Mouse (Mus musculus): Measurements from ENCODE around the gene Dpf3.

Dpf3 gene

DNA sequence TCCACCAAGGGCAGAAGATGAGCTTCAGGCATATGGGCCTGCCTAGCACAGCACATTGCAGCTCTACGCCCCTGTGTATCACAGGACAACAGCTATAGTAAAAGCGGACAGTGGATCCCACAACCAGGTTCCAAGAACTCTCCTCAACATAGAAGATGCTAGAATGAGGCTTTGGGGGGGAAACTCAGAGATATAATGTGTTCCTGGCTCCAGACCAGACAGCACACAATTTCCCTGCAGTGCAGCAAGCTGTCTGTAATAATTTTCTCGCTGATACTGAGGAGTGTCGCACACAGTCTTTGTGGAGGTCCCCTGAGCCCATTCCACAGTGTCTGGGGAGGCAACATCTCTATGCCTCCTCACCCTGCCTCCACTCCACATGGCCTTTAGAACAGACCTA lies 146.6 kb downstream of the Dpf3 start:
- DNase-seq (ENCODE audit: low read depth, low spot score), result no peak

GRCm38 (mm10) chr12:83338345-83338744 lies 149.2 kb downstream of the Dpf3 start:
- DNase-seq (ENCODE audit: low read depth, low spot score), result no peak

DNA sequence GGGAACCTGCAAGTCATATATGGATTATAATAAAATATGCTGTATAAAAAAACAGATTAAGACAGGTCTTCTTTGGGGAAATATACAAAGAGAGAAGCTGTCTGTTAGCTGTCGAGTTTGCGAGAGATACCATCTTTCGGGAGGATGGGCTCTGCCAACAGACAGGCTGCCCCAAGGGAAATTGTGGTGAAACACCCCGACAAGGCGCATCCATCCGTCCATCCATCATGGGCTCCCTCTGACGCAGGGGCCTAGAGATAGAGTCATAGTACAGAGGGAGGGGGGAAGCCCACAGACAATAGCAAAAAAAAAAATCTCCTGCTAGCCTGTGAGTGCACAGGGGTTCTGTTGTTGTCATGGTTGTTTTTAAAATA lies 149.8 kb downstream of the Dpf3 start:
- no peak for DNase-seq (ENCODE audit: low read depth, low spot score)

GRCm38 (mm10) chr12:83337077-83337775 lies 150.3 kb downstream of the Dpf3 start:
- DNase-seq (ENCODE audit: low read depth, low spot score), result no peak

GRCm38 (mm10) chr12:83330056-83330455 lies 157.5 kb downstream of the Dpf3 start:
- no peak for DNase-seq (ENCODE audit: low read depth, low spot score)

DNA sequence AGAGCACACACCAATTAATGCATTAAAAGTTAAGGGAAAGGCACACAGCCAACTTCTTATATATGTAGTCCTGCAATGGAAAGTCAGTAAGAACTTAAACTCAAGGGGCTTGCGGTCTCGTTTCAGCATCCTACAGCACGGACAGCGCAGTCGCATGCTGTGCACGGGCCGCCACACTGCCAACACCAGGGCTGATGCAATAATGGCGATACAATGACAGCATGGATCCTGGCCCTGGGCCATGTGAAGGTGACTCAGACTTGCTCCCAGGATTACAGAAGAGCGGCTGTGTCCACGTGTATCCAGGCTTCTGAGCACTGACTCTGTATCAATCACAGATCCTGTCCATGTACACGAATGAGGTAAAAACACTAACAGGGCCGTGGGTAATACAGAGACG lies 158.6 kb downstream of the Dpf3 start:
- peak; percentile 40 for DNase-seq (ENCODE audit: low read depth, low spot score)

- no peak for DNase-seq (ENCODE audit: low read depth, low spot score)
These were observed 159.0 kb downstream of the Dpf3 start for GRCm38 (mm10) chr12:83328491-83328890.

DNA sequence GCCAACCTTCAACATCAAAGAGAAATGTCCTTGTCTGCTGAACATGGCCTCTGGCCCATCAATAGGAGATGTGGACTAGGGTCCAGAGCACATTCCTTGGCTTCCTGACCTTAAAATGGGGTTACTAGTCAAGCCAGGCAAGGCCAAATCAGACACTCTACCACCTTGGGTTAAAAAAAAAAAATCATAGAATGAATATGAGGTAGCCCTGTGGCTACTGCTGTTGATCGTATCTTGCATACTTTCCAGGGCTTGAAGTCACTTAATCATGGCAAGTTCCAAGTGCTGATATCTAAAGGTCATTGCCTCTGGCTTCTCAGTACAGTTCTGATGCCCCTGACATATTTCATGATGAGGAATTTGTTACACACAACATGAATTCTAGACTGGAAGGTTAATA lies 160.1 kb downstream of the Dpf3 start:
- DNase-seq (ENCODE audit: low read depth, low spot score), result no peak

DNA sequence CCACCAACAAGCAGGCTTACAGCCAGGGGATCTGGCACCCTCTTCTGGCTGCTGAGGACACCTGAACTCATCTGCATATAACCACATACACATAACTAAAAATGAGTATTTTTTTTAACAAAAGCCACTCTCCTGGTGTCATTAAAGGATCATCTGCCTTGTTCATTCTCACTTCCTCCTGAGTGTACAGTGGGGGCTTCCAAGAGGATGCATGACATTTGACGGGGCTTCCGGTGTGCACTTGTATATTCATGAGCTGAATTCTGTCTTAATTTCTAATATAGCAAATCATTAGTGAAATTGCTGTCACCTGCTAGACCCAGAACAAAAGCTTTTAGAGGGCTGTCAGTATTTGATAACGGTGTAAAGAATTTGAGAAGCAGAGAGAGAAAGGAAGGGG lies 166.8 kb downstream of the Dpf3 start:
- no peak for DNase-seq (ENCODE audit: low read depth, low spot score)

DNA sequence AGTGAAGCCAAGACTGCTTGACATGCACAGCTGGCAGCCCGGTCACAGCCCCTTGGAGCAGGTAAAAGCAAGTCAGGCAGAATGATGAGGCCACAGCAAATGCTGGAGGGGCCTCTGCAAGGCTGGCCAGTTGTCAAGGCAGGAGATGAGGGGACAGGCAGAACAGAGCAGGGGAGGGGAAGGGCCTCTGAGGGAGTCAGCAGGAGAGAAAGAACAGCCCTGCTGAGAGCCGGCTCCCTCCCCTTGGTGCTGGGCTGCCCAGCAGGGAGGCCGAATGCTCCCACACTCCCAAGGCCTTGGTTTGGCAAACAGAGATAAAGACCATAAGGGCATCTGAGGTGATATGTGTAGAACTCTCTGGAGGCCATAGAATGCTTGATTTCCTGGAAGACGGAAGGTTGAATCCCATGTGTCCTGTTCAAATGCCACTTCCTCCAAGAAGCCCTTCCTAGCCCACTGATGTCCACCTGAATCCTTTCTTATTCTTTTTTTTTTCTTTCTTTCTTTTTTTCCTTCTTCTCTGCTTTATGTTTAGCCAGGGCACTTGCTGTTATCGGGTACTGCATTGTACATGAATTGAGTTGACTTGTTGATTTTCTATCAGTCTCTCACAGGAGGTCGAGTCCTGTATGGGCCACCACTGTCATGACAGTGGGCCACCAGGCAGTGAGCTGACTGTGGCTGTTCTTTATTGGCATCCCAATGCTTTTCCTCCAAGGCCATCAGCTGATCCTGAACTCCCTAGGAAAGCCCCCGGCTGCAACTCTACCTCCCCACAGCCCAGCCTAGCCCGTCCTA lies 169.7 kb downstream of the Dpf3 start:
- DNase-seq (ENCODE audit: low read depth, low spot score), result no peak

GRCm38 (mm10) chr12:83314666-83315065 lies 172.8 kb downstream of the Dpf3 start:
- DNase-seq (ENCODE audit: low read depth, low spot score), result no peak

- no peak for DNase-seq (ENCODE audit: low read depth, low spot score)
These were observed 174.7 kb downstream of the Dpf3 start for GRCm38 (mm10) chr12:83312818-83313217.

DNA sequence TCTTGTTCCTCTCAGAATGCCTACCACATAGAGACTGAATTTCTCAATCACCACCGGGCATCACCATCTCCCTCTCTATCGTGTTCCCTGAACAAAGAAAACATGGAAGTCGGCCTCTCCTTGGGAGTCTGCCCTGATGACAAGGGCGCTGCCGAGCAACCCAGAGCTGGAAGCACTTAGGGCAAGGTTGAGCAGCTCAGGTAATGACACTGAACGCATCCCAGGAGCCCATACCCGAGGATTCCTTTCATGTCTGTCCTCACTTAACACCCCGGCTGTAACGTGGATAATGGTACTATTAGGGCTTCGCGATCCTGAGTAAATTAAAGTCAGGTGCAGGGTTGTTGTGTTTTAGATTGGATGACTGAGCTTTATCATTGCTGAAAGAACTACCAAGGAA lies 176.9 kb downstream of the Dpf3 start:
- DNase-seq (ENCODE audit: low read depth, low spot score), result no peak

- peak; percentile 28 for DNase-seq (ENCODE audit: low read depth, low spot score)
These were observed 178.3 kb downstream of the Dpf3 start for GRCm38 (mm10) chr12:83309031-83309804.

DNA sequence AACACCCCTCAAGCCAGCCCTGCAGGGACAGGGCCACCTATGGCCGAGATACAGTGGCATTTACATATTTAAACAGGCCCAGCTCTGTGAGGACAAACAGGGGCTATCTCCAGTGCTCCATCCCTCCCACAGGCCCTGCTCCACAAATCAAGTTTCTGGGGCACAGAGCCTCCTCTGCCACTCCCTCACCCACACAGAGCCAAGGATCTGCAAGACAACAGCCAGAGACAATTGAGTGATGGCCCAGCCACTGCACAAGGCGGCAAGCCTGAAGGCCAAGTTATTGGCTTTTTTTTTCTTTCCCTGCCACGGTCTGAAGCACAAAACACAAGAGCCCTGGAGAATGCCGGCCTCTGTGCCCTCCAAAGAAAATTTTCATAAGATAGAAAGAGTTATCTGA lies 178.9 kb downstream of the Dpf3 start:
- DNase-seq (ENCODE audit: low read depth, low spot score), result peak; percentile 51

DNA sequence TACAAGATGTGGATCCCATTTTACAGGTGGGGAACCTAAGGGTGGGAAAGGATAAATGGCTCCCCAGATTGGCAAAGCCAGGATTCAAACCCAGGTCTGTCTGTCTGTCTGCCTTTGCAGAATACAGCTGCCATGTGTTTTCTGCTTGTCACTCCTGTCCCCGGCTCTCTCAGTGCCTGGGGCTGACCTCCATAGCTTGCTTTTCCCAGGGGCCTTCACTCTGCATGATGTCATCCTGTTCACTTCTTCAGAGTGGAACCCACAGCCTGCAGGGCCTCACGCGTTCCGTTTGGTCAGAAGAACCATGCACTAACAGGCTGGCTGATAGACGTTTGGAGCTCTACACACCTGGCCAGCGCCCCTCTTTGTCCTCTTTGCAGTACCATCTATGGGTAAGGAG lies 184.3 kb downstream of the Dpf3 start:
- no peak for DNase-seq (ENCODE audit: low read depth, low spot score)

GRCm38 (mm10) chr12:83302320-83303153 lies 185.0 kb downstream of the Dpf3 start:
- no peak for DNase-seq (ENCODE audit: low read depth, low spot score)

DNA sequence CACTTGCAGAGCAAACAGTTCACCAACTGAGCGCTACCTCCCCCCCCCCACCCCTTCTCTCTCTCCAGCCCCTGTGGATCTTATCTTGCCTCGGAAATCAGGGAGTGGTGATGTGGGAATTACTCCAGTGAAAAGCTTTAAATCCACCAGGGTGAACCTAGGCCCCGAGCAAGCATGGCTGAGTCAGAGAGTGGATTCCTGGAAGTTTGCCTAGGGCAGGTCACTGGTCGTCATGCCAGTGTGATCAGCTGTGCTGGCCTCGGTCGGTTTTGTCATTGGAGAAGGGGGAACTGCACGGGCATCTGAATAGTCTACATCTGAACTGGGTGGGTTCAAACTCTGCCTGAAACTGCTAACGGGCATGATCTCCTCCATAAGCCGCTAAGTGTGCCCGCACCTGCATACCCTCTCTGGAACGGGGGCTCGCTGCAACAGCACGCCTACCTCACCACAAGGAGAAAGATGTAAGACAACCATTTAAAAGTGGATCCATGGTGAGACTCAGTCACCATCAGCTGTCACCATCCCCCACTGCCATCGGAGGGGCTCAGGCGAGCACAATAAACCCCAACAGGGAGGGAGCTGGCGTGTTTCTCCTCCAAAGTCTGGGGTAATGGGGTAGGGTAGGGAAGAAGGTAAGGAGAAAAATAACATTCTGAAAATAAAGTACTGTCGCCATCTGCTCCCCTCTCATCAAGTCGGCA lies 185.7 kb downstream of the Dpf3 start:
- no peak for DNase-seq (ENCODE audit: low read depth, low spot score)

- DNase-seq (ENCODE audit: low read depth, low spot score), result no peak
These were observed 189.2 kb downstream of the Dpf3 start for GRCm38 (mm10) chr12:83298358-83298757.

GRCm38 (mm10) chr12:83295031-83295430 lies 192.5 kb downstream of the Dpf3 start:
- no peak for DNase-seq (ENCODE audit: low read depth, low spot score)

- DNase-seq (ENCODE audit: low read depth, low spot score), result no peak
These were observed 195.6 kb downstream of the Dpf3 start for GRCm38 (mm10) chr12:83291915-83292314.

All from ZHBTc4 (cell line).